Mouse (Mus musculus) heart, embryonic 16.5 days (tissue): ENCODE data around the gene Surf1. TPM values are rescaled to one million over a fixed set of nuclear protein-coding genes. Genes with fewer than 3 reads are reported as not detected.

Experiments used
- ATAC-seq: fragments of 200-750 bp; cut with Nextera tagmentation; replicated peaks from 2 replicates; pipeline ENCODE4 v1.8.0; 2017; ENCODE audit warnings: moderate number of reproducible peaks; ENCODE audit not compliant: insufficient read depth, low FRiP score; ENCODE audit errors: extremely low read depth
- H3K27ac ChIP-seq: fragments of 300-500 bp; sonication (generic); 2 replicates; pipeline ENCODE4 v1.5.1; 2014; ENCODE audit warnings: mild to moderate bottlenecking, low read length, control low read depth, moderate library complexity
- H3K27me3 ChIP-seq: fragments of 300-500 bp; sonication (generic); 2 replicates; pipeline ENCODE4 v1.6.1; 2014; ENCODE audit warnings: low read length, mixed read lengths; ENCODE audit not compliant: control insufficient read depth, insufficient read depth
- H3K36me3 ChIP-seq: fragments of 300-500 bp; sonication (generic); 2 replicates; pipeline ENCODE4 v1.6.1; 2014; ENCODE audit not compliant: control insufficient read depth, insufficient read depth
- H3K4me1 ChIP-seq: fragments of 300-500 bp; sonication (generic); 2 replicates; pipeline ENCODE4 v1.6.1; 2014; ENCODE audit warnings: low read length, mixed read lengths; ENCODE audit not compliant: control insufficient read depth, insufficient read depth
- H3K4me2 ChIP-seq: fragments of 300-500 bp; sonication (generic); 2 replicates; pipeline ENCODE4 v1.6.1; 2014; ENCODE audit warnings: low read depth, mild to moderate bottlenecking, control low read depth, low read length
- H3K4me3 ChIP-seq: fragments of 300-500 bp; sonication (generic); 2 replicates; pipeline ENCODE4 v1.5.1; 2014; ENCODE audit warnings: mild to moderate bottlenecking, control low read depth, low read length
- H3K9ac ChIP-seq: fragments of 300-500 bp; sonication (generic); 2 replicates; pipeline ENCODE4 v1.6.1; 2014; ENCODE audit warnings: low read length, control low read depth
- H3K9me3 ChIP-seq: fragments of 300-500 bp; sonication (generic); replicated peaks from 2 replicates; pipeline ENCODE4 v1.6.1; 2016; ENCODE audit warnings: low read length; ENCODE audit not compliant: control insufficient read depth
- WGBS: fragments of 180-500 bp; shearing (Covaris S2); extraction: QIAGEN DNeasy Blood & Tissue Kit; methylation state at CpG from one replicate; pipeline ENCODE4 v1.1.7; 2014; 5-methylcytosine and 5-hydroxymethylcytosine counted together
- polyA plus RNA-seq: library from polyadenylated mRNA; unstranded; fragments of >200 nt; fragmentation: Nextera tagmentation; extraction: Ambion mirVana; gene quantifications from 2 replicates; pipeline ENCODE4 v1.2.1, GENCODE M21; 2015

Surf1 gene
- polyA plus RNA-seq, 1 experiment from 2014 or later = 47.6 TPM

DNA sequence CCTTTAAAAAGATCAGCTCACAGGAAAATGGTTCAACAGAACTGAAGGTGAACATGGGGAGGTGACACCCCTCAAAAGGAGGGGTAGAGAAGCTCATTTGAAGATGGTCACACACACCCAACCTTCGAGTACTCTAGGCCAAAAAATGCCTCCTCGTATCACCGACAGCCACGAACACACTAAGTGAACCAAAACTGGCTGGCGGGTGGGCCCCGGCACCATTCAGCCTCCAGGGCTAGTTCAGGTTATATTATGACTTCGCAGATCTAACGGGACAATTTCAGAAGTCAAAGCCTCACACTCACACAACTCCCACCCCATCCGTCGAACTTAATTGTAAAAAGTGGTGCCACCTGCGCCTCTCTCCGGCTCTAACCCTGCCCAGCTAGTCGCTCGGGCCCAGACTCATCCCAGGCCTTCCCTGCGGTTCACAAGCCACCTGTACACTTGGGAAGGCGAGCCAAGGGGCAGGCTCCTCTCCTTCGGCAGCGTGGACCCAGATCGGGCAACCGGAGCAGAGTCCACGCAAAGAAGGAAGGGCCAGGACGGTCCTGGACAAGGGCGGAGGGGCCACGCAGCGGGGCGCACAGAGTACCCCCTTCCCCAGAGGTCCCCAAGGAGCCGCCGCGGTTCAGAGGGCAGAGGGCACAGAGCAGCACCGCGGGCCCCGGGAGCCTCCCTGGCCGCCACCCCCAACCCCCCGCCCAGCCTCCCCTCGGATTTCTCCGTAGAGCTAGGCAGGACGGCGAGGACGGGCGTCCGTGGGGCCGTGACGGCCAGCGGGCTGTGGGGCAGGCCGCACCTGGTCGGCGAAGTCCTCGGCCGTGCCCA is 16.4 kb upstream of the Surf1 start:
- no peak; the same call in none of the 2 replicates for ATAC-seq
- H3K9ac ChIP-seq = peak overlapping the region; percentile 100
- peak overlapping the region; percentile 95 for H3K27ac ChIP-seq
- no peaks in the 10 kb centered on the region for H3K27me3 ChIP-seq
- H3K4me3 ChIP-seq = peak overlapping the region; percentile 99
- peaks cover 29% of the 10 kb centered on the region for H3K4me1 ChIP-seq
- H3K36me3 ChIP-seq = peaks cover 13% of the 10 kb centered on the region
- WGBS = under 1% methylated on average over 48 of the region's 49 CpGs
- no peaks in the 10 kb centered on the region for H3K9me3 ChIP-seq
- H3K4me2 ChIP-seq = peak overlapping the region; percentile 87

DNA sequence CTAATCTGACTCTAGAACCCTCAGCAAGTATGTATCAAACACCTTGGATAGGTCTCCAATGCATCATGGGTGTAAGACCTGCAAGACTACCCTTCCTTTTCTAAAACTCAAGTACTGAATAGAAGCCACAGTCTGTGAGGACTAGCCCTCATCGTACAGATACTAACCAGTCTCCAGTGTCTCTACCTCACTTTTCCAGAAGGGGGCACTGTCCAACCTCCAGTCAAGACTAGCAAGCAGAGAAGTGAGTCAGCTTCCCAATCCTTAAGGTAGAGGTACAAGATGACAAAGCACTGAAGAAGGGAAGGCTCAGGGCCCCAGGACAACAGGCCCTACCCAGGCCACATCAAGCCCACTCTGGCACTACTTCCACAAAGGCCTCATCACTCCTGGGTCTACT is 14.1 kb upstream of the Surf1 start:
- H3K36me3 ChIP-seq = peaks cover 30% of the 10 kb centered on the region
- WGBS = 48% methylated on average over 1 of the region's 1 CpGs
- no peak for ATAC-seq

DNA sequence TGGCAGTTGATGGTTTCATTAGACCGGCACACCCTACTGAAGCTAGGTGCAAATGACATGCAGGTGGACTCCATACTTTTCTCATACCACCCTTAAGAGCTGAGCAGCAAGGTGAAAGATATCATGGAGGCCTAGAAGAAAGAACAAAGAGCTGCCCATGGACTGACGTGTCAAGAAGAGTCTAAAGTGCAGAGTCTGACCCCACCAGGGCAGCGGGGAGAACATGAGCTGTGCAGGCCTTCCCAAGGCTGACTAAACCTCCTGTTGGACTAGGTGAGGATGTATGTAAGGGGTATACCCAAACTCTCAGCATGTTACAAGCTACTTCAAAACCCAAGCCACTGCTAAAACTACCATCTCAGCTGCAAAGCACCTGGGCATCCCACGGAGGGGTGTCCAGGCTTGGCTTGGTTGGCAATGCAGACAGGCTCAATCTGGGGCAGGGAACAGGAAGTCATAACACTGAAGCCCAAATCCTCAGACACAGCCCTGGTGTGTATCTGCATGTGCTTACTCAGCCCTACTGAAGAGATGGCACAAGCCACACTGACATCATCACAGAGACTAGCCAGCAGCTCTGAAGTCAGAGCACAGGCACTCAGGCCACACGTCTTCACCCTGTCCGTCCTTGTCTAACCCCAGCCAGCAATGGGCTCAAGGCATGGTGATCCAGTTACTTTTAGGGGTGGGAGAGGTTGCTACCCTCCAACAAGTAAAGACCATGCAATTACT is 11.6 kb upstream of the Surf1 start:
- H3K9me3 ChIP-seq = no peaks in the 10 kb centered on the region
- no peak overlapping the region for H3K4me2 ChIP-seq
- H3K4me1 ChIP-seq = peaks cover 29% of the 10 kb centered on the region
- ATAC-seq = no peak
- WGBS = 80% methylated on average over 6 of the region's 6 CpGs
- peaks cover 53% of the 10 kb centered on the region for H3K36me3 ChIP-seq
- H3K4me3 ChIP-seq = no peak overlapping the region
- no peak overlapping the region for H3K27ac ChIP-seq
- no peaks in the 10 kb centered on the region for H3K27me3 ChIP-seq
- H3K9ac ChIP-seq = no peak overlapping the region

More for the DNA sequence above, 14.1 kb upstream of the Surf1 start:
- Histone ChIP-seq H3K9me3 (no peaks in the 10 kb centered on the region), H3K4me2 (no peak overlapping the region), H3K27me3 (no peaks in the 10 kb centered on the region), H3K27ac (no peak overlapping the region), H3K4me1 (peaks cover 29% of the 10 kb centered on the region), H3K9ac (peak overlapping the region; percentile 25; the same call in 1 of the 2 replicates), H3K4me3 (no peak overlapping the region)

DNA sequence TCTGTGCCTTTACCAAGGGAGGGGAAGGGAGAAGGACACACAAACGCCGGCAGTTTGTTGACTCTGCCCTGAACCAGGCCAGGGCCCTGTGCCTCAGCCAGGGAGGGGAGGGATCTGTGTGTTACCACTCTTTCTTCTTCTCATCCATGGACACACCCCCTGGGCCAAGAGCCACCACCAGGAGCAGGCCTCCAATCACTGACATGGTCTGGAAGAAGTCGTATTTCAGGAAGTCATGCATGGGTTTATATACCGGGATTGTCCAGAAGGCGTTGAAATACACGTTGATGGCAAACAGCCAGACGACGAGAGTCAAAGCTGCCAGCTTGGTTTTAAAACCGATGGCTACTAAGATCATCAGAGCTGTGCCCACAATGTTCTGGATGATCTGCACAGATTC is 5.5 kb upstream of the Surf1 start:
- H3K4me2 ChIP-seq = no peak overlapping the region
- ATAC-seq = 0 out of 2 replicates have a peak, but pooled peaks have one; percentile 50
- no peak overlapping the region for H3K4me3 ChIP-seq
- H3K4me1 ChIP-seq = peaks cover 20% of the 10 kb centered on the region
- peak overlapping the region; percentile 76 for H3K27ac ChIP-seq
- no peaks in the 10 kb centered on the region for H3K27me3 ChIP-seq
- WGBS = 29% methylated on average over 9 of the region's 9 CpGs
- peaks cover 75% of the 10 kb centered on the region for H3K36me3 ChIP-seq
- H3K9me3 ChIP-seq = no peaks in the 10 kb centered on the region
- no peak overlapping the region for H3K9ac ChIP-seq

DNA sequence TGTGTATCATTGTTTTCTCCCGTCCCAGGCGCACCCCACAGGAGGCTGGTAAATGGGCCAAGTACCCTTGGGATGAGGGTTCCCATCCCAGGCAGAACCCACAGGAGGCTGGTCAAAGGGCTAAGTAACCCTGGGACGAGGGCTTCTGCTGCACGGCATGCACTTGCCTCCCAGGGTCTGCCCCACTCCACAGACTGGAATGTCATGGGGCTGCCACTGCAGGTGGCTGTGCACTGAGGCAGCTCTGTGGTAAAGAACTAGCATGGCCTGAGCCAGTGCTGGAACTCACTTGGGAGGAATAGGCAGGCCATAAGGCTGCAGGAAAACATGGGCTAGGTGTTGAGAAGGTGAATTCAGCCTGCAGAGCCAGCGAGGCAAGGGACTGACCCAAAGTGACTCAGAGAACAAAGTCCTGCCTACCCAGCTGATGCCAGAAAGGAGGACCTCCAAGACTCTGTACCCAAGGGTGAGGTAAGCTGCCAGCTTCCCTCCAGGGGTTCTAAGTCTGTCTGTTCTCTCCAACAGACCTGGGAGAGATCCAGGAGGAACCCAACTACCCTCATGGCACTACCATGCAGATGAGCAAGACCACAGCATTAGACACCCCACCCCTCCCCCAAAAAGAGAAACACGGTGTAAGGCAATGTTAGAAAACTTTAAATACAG is 4.0 kb upstream of the Surf1 start:
- Histone ChIP-seq H3K9me3 (no peaks in the 10 kb centered on the region), H3K4me2 (no peak overlapping the region), H3K36me3 (peaks cover 61% of the 10 kb centered on the region), H3K4me1 (peaks cover 25% of the 10 kb centered on the region), H3K27me3 (no peaks in the 10 kb centered on the region), H3K27ac (no peak overlapping the region), H3K4me3 (no peak overlapping the region), H3K9ac (no peak overlapping the region)
- 81% methylated on average over 6 of the region's 6 CpGs for WGBS
- ATAC-seq = no peak

DNA sequence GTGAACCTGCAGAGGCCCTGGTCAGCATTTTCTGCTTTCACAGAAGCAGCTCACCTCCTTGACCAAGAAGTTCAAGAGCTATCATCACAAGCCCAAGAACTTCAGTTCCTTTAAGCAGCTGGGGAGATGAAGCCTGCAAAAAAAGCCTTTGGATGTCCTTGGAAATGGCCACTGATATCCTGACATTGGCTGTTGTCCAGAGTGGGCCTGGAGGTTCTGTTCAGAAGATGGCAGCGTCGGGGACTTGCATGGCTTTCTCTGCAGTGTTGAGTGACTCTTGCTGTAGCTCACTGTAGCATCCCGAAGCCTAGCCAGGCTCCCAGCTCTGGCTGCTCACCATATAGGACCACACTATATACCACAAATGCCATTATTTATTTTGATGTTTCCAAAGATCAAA is 3.4 kb upstream of the Surf1 start:
- Histone ChIP-seq H3K27me3 (no peaks in the 10 kb centered on the region), H3K36me3 (peaks cover 54% of the 10 kb centered on the region), H3K27ac (no peak overlapping the region), H3K9ac (no peak overlapping the region), H3K9me3 (no peaks in the 10 kb centered on the region), H3K4me2 (no peak overlapping the region), H3K4me1 (peaks cover 29% of the 10 kb centered on the region), H3K4me3 (no peak overlapping the region)
- 76% methylated on average over 3 of the region's 3 CpGs for WGBS
- no peak for ATAC-seq

DNA sequence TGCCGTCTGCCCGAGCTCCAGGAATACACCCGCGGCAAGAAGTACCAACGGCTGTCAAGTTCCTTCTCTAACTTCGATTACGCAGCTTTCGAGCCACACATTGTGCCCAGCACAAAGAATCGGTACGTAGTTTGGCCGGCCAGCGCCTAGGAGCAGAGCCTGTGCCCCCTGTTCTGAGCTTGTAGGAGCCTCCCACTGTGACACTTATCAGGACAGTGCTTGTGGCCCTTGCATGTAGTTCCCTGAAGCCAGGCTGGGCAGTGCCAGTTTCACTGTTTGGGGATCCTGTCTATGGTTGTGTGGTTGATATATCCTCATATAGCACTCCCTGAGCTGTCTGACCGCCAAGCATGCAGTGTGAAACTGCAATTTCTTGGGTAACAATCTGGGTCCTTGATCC is 408 bp upstream of the Surf1 start:
- peak overlapping the region; percentile 76 for H3K9ac ChIP-seq
- no peaks in the 10 kb centered on the region for H3K27me3 ChIP-seq
- peak overlapping the region; percentile 98 for H3K4me2 ChIP-seq
- peaks cover 57% of the 10 kb centered on the region for H3K36me3 ChIP-seq
- H3K27ac ChIP-seq = peak overlapping the region; percentile 78
- ATAC-seq = peak; percentile 11
- under 1% methylated on average over 13 of the region's 13 CpGs for WGBS
- H3K9me3 ChIP-seq = no peaks in the 10 kb centered on the region
- peak overlapping the region; percentile 78 for H3K4me3 ChIP-seq
- peaks cover 28% of the 10 kb centered on the region for H3K4me1 ChIP-seq

DNA sequence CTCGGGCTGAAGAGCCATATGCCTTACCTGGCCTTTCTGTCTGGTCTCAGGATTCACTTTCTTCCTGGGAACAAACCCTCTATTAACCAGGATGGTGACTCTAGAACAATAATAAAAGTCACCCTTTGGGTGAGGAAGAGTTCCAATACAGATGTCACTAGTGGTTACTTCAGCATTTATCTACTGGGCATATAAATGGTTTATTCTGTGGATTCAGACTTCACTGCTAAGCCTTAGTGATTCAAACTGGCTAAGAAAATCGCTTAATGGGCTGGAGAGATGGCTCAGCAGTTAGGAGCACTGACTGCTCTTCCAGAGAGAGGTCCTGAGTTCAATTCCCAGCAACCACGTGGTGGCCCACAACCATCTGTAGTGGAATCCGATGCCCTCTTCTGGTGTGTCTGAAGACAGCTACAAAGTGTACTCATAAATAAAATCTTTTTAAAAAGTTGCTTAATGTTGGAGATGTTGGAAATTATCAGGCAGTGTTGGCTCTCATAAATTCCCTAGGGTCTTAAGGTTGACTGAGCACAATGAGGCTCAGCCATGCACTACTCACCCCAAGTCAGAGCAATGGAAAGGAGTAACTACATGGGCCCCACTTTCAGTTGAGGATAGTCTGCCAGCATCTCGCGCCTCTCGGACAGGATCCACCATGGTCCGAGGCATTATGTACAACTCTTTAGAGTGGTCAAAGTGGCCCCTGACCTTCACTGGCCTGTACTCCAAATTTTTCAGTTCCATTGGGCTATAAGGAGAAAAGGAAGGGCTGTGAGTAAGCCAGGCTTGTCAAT is 2.0 kb downstream of the Surf1 start:
- H3K4me1 ChIP-seq = peaks cover 33% of the 10 kb centered on the region
- H3K4me2 ChIP-seq = no peak overlapping the region
- no peak overlapping the region for H3K4me3 ChIP-seq
- no peaks in the 10 kb centered on the region for H3K9me3 ChIP-seq
- no peaks in the 10 kb centered on the region for H3K27me3 ChIP-seq
- H3K36me3 ChIP-seq = peaks cover 33% of the 10 kb centered on the region
- H3K9ac ChIP-seq = no peak overlapping the region
- no peak for ATAC-seq
- no peak overlapping the region; the same call in 1 of the 2 replicates for H3K27ac ChIP-seq
- WGBS = 65% methylated on average over 8 of the region's 8 CpGs
